Mouse (Mus musculus) testis, adult 2 months (tissue): ENCODE results near the gene Mag. TPM values are rescaled to one million over a fixed set of nuclear protein-coding genes. Genes with fewer than 3 reads are reported as not detected.
A peak's percentile ranks its signal among the peaks of the same experiment; 100 is the strongest.

Source experiments
- H3K27ac ChIP-seq: fragments of 200-500 bp; 2 replicates; pipeline ENCODE4 v1.5.1; 2012; ENCODE audit warnings: low read depth, low read length; ENCODE audit not compliant: control insufficient read depth, insufficient read depth
- H3K27me3 ChIP-seq: fragments of 200-500 bp; 2 replicates; pipeline ENCODE4 v1.6.1; 2012; ENCODE audit warnings: mild to moderate bottlenecking, low read length, moderate library complexity; ENCODE audit not compliant: control insufficient read depth, insufficient read depth
- H3K36me3 ChIP-seq: fragments of 200-500 bp; 2 replicates; pipeline ENCODE4 v1.6.1; 2012; ENCODE audit warnings: mild to moderate bottlenecking, low read length; ENCODE audit not compliant: control insufficient read depth, insufficient read depth
- H3K4me1 ChIP-seq: fragments of 200-500 bp; 2 replicates; pipeline ENCODE4 v1.6.1; 2012; ENCODE audit warnings: low read length; ENCODE audit not compliant: control insufficient read depth, insufficient read depth
- H3K4me3 ChIP-seq: fragments of 200-500 bp; 2 replicates; pipeline ENCODE4 v1.5.1; 2012; ENCODE audit warnings: low read depth, mild to moderate bottlenecking, low read length, moderate library complexity, mixed read lengths; ENCODE audit not compliant: control insufficient read depth
- CTCF ChIP-seq: fragments of 200-500 bp; IDR thresholded peaks from 2 replicates; pipeline ENCODE4 v1.5.1; 2012; ENCODE audit warnings: low read depth, mild to moderate bottlenecking, inconsistent platforms, low read length, moderate library complexity; ENCODE audit not compliant: control insufficient read depth, insufficient read depth, insufficient replicate concordance
- POLR2A ChIP-seq: fragments of 200-500 bp; IDR thresholded peaks from 2 replicates; pipeline ENCODE4 v1.6.1; 2012; ENCODE audit warnings: low read depth, mild to moderate bottlenecking, inconsistent platforms, low read length, moderate library complexity; ENCODE audit not compliant: control insufficient read depth
- polyA plus RNA-seq: library from polyadenylated mRNA; depleted of rRNA; stranded (reverse); fragments of >200 nt; gene quantifications from 2 replicates; pipeline ENCODE4 v1.2.3, GENCODE M21; 2012

Mag gene
- polyA plus RNA-seq, 1 experiment, result 18.2 TPM

DNA sequence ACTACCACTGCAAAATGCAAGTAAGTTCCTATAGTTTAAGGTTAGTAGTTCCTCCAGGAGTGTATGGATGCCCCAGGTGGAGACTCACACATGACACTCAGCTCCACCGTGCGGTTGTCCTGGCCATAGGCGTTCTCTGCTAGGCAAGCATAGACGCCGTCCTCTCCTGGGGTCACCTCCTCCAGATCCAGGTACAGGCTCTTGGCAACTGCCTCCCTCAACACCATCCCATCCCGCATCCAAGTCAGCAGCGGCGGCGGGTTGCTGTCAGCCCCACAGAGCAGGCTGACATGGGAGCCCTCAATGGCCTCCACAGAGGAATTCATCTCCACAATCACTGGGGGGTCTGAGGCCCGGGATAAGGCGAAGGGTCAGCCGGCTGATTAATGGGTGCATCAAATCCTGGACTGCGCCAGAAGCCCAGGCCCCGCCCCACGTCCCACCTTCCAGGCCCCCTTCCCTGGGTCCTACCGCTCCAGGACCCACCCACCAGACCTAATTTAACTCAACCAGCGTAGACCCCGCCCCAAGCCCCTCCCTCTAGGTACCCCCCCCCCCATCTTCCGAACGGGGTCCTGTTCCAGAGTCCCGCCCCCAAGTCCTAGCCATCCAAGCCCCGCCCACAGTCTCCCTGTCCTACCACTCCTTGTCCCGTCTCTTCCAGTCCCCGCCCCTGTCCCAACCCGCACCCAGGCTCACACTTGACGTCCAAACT is 6.2 kb downstream of the Mag start:
- Histone ChIP-seq H3K4me3 (peak overlapping the region; percentile 85), H3K27ac (peak overlapping the region; percentile 32; the same call in 1 of the 2 replicates), H3K36me3 (no peaks in the 10 kb centered on the region), H3K4me1 (peaks cover 17% of the 10 kb centered on the region), H3K27me3 (no peaks in the 10 kb centered on the region)
- TF ChIP-seq POLR2A, result no peak
- TF ChIP-seq CTCF, result no peak

DNA sequence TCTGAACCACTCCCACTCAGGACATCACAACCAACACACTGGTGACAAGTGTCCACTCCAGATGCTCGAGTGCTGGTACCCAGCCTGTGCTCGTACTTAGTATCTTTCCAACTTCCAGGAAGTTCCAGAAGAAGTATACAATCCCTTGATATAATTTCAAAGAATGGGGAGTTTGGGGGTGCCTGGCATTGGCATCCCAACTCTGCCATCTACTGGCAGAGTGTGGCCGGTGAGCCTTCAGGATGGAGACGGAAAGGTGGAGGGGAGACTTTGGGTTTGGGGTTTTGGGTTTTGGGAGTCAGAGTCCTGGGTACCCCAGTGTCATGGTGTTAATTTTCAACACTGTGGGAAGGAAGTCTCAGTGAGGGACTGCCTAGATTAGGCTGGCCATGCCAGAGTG is 10.6 kb downstream of the Mag start:
- no peak overlapping the region for H3K4me3 ChIP-seq
- no peaks in the 10 kb centered on the region for H3K36me3 ChIP-seq
- TF ChIP-seq POLR2A (no peak), CTCF (peak; percentile 25; the same call in 1 of the 2 replicates)
- H3K27me3 ChIP-seq, result no peaks in the 10 kb centered on the region
- H3K4me1 ChIP-seq, result peaks cover 13% of the 10 kb centered on the region
- H3K27ac ChIP-seq, result no peak overlapping the region

DNA sequence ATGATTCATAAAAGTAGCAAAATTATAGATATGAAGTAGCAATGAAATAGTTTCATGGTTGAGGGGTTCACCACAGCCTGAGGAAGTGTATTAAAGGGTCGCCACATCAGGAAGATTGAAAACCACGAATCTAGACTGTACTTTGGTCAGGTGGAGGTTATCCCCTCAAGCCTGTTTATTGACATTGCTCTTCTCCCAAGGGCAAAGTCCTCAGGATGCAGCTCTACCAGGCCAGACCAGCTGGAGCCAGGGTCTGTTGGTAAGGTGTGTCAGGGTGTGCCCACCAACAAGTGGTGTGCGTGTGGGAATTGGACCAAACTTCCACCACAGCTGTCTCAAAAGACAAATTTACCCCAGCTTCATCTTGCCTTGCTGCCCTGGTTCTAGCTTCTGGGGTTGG is 19.5 kb downstream of the Mag start:
- Histone ChIP-seq H3K36me3 (no peaks in the 10 kb centered on the region), H3K27ac (no peak overlapping the region), H3K4me1 (peaks cover 4% of the 10 kb centered on the region; the same call in 1 of the 2 replicates), H3K27me3 (no peaks in the 10 kb centered on the region), H3K4me3 (no peak overlapping the region)
- no peak for TF ChIP-seq POLR2A
- no peak for TF ChIP-seq CTCF

DNA sequence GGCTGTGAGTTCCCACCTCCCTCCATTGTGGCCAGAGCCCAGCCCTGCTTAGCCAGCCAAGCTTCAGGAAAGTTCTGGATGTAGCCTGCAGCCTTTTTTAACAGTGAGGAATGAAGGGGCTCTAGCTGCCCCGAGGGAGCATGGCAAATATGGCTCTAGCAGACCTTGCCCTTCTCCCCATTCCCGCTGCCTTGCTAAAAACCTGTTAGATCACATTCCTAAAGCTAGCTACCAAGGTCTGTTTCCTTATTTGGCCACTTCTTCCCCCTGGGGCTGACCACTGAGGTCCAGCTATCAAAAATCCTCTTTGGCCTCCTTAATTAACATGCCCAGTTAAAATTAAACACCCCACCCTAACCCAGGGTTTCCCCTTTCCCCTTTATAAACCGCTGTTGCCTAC is 22.2 kb downstream of the Mag start:
- TF ChIP-seq POLR2A (no peak), CTCF (no peak)
- Histone ChIP-seq H3K27ac (no peak overlapping the region), H3K4me3 (no peak overlapping the region), H3K27me3 (no peaks in the 10 kb centered on the region), H3K36me3 (no peaks in the 10 kb centered on the region), H3K4me1 (peaks cover 4% of the 10 kb centered on the region; the same call in 1 of the 2 replicates)

DNA sequence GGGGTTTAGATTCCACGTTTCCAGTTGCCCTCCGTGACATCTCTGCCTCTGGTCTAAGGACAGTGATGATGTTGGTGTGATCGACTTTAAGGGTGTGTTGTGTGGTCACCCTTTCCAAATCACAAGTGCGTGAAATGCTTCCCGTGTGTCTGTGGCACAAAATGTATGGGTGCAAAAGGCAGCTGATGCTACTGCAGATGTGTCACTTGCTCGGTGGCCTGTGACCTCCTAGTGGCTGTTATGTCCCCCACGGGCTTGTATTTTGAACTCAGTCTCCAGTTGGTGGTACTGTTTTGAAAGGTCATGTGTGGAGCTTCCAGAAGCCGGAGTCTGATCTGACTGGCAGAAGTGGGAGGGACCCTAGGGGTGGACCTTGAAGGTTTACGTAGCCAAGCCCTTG is 22.9 kb downstream of the Mag start:
- no peak for TF ChIP-seq POLR2A
- no peak for TF ChIP-seq CTCF
- Histone ChIP-seq H3K27me3 (no peaks in the 10 kb centered on the region), H3K36me3 (no peaks in the 10 kb centered on the region), H3K4me1 (peaks cover 4% of the 10 kb centered on the region; the same call in 1 of the 2 replicates), H3K4me3 (peak overlapping the region; percentile 64), H3K27ac (no peak overlapping the region)

DNA sequence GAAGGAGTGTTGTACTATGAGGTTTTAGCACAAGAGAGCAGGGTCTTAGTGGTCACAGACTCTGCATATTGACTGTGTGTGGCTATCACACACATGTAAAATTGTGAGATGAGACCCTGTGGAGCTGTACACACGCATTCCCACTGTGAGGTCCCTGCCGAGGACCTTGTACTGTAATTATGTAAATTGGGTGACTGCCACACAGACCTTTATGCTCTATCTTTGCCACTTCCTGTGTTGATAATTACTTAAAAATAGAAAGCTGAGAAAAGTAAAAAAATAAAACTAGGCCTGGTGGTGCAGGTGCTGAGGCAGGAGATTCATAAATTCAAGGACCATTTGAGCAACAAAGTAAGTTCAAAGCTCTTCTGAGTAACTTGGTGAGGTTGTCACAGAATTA is 24.0 kb downstream of the Mag start:
- Histone ChIP-seq H3K36me3 (no peaks in the 10 kb centered on the region), H3K27me3 (no peaks in the 10 kb centered on the region), H3K27ac (no peak overlapping the region), H3K4me3 (no peak overlapping the region), H3K4me1 (peaks cover 4% of the 10 kb centered on the region; the same call in 1 of the 2 replicates)
- TF ChIP-seq POLR2A (no peak), CTCF (no peak)

DNA sequence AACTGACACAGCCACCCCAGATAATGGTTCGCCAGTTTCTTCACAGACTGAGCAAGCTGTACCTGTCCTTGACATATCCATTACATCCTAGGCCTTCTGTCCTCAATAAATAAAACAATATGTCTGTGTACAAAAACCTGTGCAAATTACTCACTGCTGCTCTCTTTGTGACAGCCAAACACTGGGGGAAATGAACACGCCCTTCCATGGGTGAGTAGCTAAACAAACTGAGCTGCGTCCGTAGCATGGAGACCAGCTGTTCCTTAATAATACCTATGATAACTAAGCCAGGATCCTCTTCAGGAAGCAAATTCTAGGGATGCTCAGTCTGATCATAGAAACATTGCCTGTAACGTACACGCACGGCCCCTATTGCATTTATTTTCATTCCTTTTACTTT is 25.9 kb downstream of the Mag start:
- TF ChIP-seq POLR2A, result no peak
- TF ChIP-seq CTCF, result no peak
- Histone ChIP-seq H3K27me3 (no peaks in the 10 kb centered on the region), H3K27ac (no peak overlapping the region), H3K36me3 (no peaks in the 10 kb centered on the region), H3K4me1 (peaks cover 4% of the 10 kb centered on the region; the same call in 1 of the 2 replicates), H3K4me3 (no peak overlapping the region)
